Mouse (Mus musculus) forebrain, embryonic 16.5 days (tissue): ENCODE measurements around the gene Apcs. TPM values are rescaled to one million over a fixed set of nuclear protein-coding genes. Genes with fewer than 3 reads are reported as not detected.

ENCODE experiments used
- ATAC-seq: fragments of 200-750 bp; cut with Nextera tagmentation; 2 replicates; pipeline ENCODE4 v1.8.0; 2017; ENCODE audit warnings: mild to moderate bottlenecking, moderate library complexity
- H3K27ac ChIP-seq: fragments of 300-500 bp; sonication (generic); 2 replicates; pipeline ENCODE4 v1.5.1; 2014; ENCODE audit warnings: low read length, control low read depth
- H3K27me3 ChIP-seq: fragments of 300-500 bp; sonication (generic); replicated peaks from 2 replicates; pipeline ENCODE4 v1.6.1; 2014; ENCODE audit warnings: low read length; ENCODE audit not compliant: control insufficient read depth, insufficient read depth
- H3K36me3 ChIP-seq: fragments of 300-500 bp; sonication (generic); 2 replicates; pipeline ENCODE4 v1.6.1; 2014; ENCODE audit not compliant: control insufficient read depth, insufficient read depth
- H3K4me1 ChIP-seq: fragments of 300-500 bp; sonication (generic); replicated peaks from 2 replicates; pipeline ENCODE4 v1.6.1; 2014; ENCODE audit warnings: low read length; ENCODE audit not compliant: control insufficient read depth, insufficient read depth
- H3K4me2 ChIP-seq: fragments of 300-500 bp; sonication (generic); 2 replicates; pipeline ENCODE4 v1.6.1; 2014; ENCODE audit warnings: mild to moderate bottlenecking, low read length, control low read depth
- H3K4me3 ChIP-seq: fragments of 300-500 bp; sonication (generic); replicated peaks from 2 replicates; pipeline ENCODE4 v1.5.1; 2014; ENCODE audit warnings: mild to moderate bottlenecking, low read length, control low read depth
- H3K9ac ChIP-seq: fragments of 300-500 bp; sonication (generic); replicated peaks from 2 replicates; pipeline ENCODE4 v1.6.1; 2014; ENCODE audit warnings: low read depth, low read length, control low read depth
- H3K9me3 ChIP-seq: fragments of 300-500 bp; sonication (generic); 2 replicates; pipeline ENCODE4 v1.6.1; 2016; ENCODE audit warnings: low read length; ENCODE audit not compliant: control insufficient read depth
- WGBS: fragments of 180-500 bp; shearing (Covaris S2); extraction: QIAGEN DNeasy Blood & Tissue Kit; methylation state at CpG from one replicate; pipeline ENCODE4 v1.1.7; 2014; 5-methylcytosine and 5-hydroxymethylcytosine counted together
- polyA plus RNA-seq: library from polyadenylated mRNA; unstranded; fragments of >200 nt; fragmentation: Nextera tagmentation; extraction: Ambion mirVana; gene quantifications from 2 replicates; pipeline ENCODE4 v1.2.1, GENCODE M21; 2015

The Apcs gene
- not detected in 2 replicates for polyA plus RNA-seq

DNA sequence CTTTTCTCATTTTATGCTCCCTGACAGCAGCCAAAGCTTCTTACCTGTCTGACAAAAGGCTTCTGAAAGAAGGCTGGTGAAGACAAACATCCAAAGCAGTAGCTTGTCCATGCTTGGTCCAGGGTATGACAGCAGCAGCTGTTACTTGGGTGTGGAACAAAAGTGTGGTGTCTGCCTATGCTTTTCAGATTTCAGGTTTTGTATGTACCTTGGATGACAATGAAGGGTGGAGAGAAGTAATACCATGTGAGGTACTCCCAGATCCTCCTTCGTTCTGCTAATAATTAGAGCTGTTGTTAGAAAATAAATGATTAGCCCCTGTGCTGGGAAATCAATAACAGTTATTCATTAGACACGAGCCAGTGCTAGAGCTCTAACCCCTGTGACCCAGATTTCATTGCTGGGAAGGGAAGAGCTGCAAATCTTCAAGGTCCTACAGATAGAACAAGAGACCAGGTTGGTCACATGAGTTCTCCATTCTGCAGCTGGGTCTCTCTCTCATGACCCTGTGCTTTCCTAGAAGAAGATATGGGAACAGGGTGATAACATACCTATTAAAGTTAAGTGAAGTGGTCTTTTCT is at the start of gene Apcs:
TSS of gene Apcs (minus strand) at position 265 of the 581 bp plus-strand sequence.
- H3K27me3 ChIP-seq = no peaks in the 10 kb centered on the region
- H3K4me1 ChIP-seq = no peaks in the 10 kb centered on the region
- H3K4me3 ChIP-seq = no peak within 1 kb of the TSS
- H3K9ac ChIP-seq = no peak within 1 kb of the TSS
- H3K36me3 ChIP-seq = no peaks in the 10 kb centered on the region
- no peak within 1 kb of the TSS for H3K27ac ChIP-seq
- ATAC-seq = no peak
- H3K4me2 ChIP-seq = no peak within 1 kb of the TSS
- 61% methylated on average over 2 of the region's 2 CpGs for WGBS
- no peaks in the 10 kb centered on the region for H3K9me3 ChIP-seq

DNA sequence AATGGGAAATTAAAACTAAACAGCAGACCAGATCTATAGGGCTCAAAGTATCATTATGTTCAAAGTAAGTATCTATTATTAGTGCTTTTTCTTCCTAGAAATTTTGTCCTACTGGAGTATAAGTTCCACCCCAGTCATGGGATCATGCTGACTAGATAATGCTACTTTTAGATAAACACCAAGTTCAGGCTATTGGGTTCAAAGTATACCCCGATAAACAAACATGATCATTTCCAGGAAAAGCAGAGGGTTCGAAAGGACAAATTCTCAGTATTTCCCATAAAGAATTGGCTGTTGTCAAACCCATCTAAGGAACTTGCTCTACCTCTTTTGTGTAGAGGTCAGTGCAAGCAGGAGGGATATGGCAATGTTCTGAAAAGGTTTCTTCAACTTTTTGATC is 37.4 kb upstream of the Apcs start:
- no peaks in the 10 kb centered on the region for H3K27me3 ChIP-seq
- 95% methylated on average over 2 of the region's 2 CpGs for whole genome bisulfite sequencing
- H3K4me2 ChIP-seq = no peak overlapping the region
- no peak overlapping the region for H3K9ac ChIP-seq
- H3K9me3 ChIP-seq = no peaks in the 10 kb centered on the region
- H3K4me1 ChIP-seq = no peaks in the 10 kb centered on the region
- H3K36me3 ChIP-seq = no peaks in the 10 kb centered on the region
- no peak overlapping the region for H3K27ac ChIP-seq
- ATAC-seq = no peak
- H3K4me3 ChIP-seq = no peak overlapping the region

DNA sequence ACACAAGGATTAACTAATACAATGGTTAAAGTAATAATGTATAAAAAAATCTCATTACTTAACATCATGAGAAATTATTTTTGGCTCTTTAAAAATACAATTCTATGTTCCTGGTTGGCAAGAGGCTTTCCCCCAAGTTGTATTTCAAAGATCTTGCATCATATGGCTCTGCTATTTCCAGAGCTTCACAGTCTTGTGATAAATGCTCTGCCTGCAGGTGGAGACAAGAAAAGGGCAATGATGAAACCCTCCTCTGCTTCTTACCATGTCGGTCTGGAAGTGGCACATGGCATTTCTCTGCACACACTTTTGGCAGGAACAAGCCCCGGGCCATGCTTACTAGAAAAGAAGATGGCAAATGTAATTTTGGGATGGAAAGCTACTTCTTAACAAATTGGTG is 23.6 kb upstream of the Apcs start:
- ATAC-seq = no peak
- no peaks in the 10 kb centered on the region for H3K27me3 ChIP-seq
- no peak overlapping the region for H3K9ac ChIP-seq
- no peaks in the 10 kb centered on the region for H3K9me3 ChIP-seq
- no peaks in the 10 kb centered on the region for H3K36me3 ChIP-seq
- WGBS = 87% methylated on average over 2 of the region's 2 CpGs
- no peak overlapping the region for H3K4me2 ChIP-seq
- H3K27ac ChIP-seq = no peak overlapping the region
- no peaks in the 10 kb centered on the region for H3K4me1 ChIP-seq
- no peak overlapping the region for H3K4me3 ChIP-seq

GRCm38 (mm10) chr1:172917115-172917514 is 22.3 kb upstream of the Apcs start:
- Histone ChIP-seq H3K9ac (no peak overlapping the region), H3K36me3 (no peaks in the 10 kb centered on the region), H3K27ac (no peak overlapping the region), H3K4me3 (no peak overlapping the region), H3K27me3 (no peaks in the 10 kb centered on the region), H3K9me3 (no peaks in the 10 kb centered on the region), H3K4me1 (no peaks in the 10 kb centered on the region), H3K4me2 (no peak overlapping the region)
- WGBS = 92% methylated on average over 1 of the region's 1 CpGs
- ATAC-seq = no peak

GRCm38 (mm10) chr1:172903313-172903712 is 8.5 kb upstream of the Apcs start:
- Histone ChIP-seq H3K36me3 (no peaks in the 10 kb centered on the region), H3K4me1 (no peaks in the 10 kb centered on the region), H3K9ac (no peak overlapping the region), H3K27me3 (no peaks in the 10 kb centered on the region), H3K4me2 (no peak overlapping the region), H3K9me3 (no peaks in the 10 kb centered on the region), H3K4me3 (no peak overlapping the region), H3K27ac (no peak overlapping the region)
- no peak for ATAC-seq

GRCm38 (mm10) chr1:172895435-172895834 is 594 bp upstream of the Apcs start:
- H3K36me3 ChIP-seq = no peaks in the 10 kb centered on the region
- no peaks in the 10 kb centered on the region for H3K4me1 ChIP-seq
- no peaks in the 10 kb centered on the region for H3K27me3 ChIP-seq
- H3K27ac ChIP-seq = no peak overlapping the region
- H3K9ac ChIP-seq = no peak overlapping the region
- no peak overlapping the region for H3K4me2 ChIP-seq
- 78% methylated on average over 2 of the region's 2 CpGs for WGBS
- no peaks in the 10 kb centered on the region for H3K9me3 ChIP-seq
- H3K4me3 ChIP-seq = no peak overlapping the region
- ATAC-seq = no peak

DNA sequence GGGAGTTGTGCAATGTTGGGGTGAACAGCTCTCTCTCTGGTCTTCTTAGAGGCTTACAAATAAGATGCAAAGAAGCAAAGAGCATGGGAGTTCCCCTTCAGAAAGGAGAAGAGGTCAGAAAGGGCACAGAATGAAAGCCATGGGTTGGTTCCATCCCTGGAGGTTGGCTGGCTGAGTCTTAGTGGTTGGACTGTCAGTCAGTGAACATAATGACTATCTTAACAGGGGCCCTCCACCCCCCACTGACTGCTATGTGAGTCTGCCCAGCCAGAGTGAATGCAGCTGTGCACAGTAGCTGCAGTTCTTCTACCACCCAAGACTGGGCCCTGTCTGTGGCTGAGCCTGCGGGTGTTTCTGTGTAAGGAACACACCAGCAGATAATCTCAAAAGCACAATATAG is 18.2 kb downstream of the Apcs start:
- H3K27ac ChIP-seq = no peak overlapping the region
- no peak for ATAC-seq
- H3K27me3 ChIP-seq = no peaks in the 10 kb centered on the region
- H3K4me3 ChIP-seq = no peak overlapping the region
- no peaks in the 10 kb centered on the region for H3K36me3 ChIP-seq
- no peak overlapping the region for H3K4me2 ChIP-seq
- H3K9ac ChIP-seq = no peak overlapping the region
- peaks cover 3% of the 10 kb centered on the region; the same call in 1 of the 2 replicates for H3K9me3 ChIP-seq
- no peaks in the 10 kb centered on the region for H3K4me1 ChIP-seq
- WGBS = 59% methylated on average over 1 of the region's 1 CpGs

DNA sequence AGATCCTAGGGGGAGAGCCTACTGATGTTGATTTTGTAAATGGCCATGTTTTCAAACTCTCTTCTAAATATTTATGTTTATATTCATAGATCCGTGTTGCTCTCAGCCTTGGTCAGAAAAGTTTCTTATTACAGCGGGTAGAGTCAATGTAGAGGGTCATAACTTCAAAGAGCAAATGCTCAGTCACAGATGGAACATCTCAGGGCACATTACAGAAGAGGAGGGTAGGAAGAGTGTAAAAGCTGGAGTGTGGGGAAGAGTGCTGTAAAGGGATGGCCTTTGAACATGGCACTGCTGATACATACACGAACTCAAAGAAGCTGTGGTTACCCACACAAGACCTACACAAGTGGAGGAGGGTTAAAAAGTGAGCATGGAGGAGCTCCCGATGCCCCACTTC is 19.6 kb downstream of the Apcs start:
- WGBS = 79% methylated on average over 4 of the region's 4 CpGs
- Histone ChIP-seq H3K36me3 (no peaks in the 10 kb centered on the region), H3K9me3 (peaks cover 3% of the 10 kb centered on the region; the same call in 1 of the 2 replicates), H3K4me1 (no peaks in the 10 kb centered on the region), H3K9ac (no peak overlapping the region), H3K27me3 (no peaks in the 10 kb centered on the region), H3K4me2 (no peak overlapping the region), H3K4me3 (no peak overlapping the region), H3K27ac (no peak overlapping the region)
- ATAC-seq = no peak

DNA sequence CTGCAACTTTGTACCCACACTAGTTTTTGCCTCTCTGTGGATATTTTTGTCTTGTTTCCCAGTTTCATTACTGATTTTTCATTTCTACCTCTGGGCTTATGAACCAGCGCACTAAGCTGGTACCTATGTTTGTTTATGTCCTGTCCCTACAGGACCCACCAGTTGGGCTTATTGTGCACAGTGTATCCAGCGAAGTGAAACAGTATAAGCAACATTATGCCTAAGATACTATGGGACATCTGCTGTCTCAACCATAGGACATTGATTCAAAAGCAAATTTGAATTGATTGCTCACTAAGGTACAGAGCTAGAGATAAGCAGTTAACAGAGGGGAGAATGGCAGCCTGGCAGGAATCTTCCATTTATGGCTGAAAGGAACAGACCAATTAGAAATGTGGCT is 46.7 kb downstream of the Apcs start:
- no peak overlapping the region for H3K4me2 ChIP-seq
- H3K27me3 ChIP-seq = no peaks in the 10 kb centered on the region
- H3K4me3 ChIP-seq = no peak overlapping the region
- H3K9me3 ChIP-seq = no peaks in the 10 kb centered on the region
- no peaks in the 10 kb centered on the region for H3K4me1 ChIP-seq
- no peak overlapping the region for H3K9ac ChIP-seq
- no peak overlapping the region for H3K27ac ChIP-seq
- no peak for ATAC-seq
- WGBS = 88% methylated on average over 2 of the region's 2 CpGs
- no peaks in the 10 kb centered on the region for H3K36me3 ChIP-seq
